Comparison of ENCODE assay signal across 9 mouse cellular contexts in the genomic region with DNA sequence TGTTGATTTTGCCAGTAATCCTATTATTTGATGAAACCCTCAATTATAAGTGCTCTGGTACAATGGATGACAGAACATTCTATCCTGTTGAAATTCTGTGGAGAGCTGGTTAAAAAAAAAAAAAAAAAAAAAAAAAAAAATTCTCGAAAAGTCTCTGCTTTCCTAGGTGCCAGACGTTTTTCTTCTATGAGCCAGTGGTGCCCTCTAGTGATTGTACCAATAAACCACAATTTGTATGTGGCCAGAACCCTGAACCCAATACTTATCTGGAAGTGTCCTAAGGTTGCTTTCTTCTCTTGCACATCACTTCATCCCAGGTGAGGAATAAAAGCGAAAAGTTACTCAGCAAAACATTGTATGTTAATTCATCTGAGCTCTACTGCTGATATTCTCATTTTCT. TPM values are rescaled to one million over a fixed set of nuclear protein-coding genes. Genes with fewer than 3 reads are reported as not detected.
A peak's percentile ranks its signal among the peaks of the same experiment; 100 is the strongest.
DNase-seq lines count a peak whose midpoint lies in the region; ATAC-seq and TF ChIP-seq lines count a peak whose summit lies in the region.
"Had no signal": no experiment of that assay in that cellular context is flagged by ENCODE, and none has a peak within 500 bp of the region (broad histone marks: within the 10 kb centered on the region; RNA-seq: fewer than 3 reads in every experiment).

No protein-coding gene starts in this region.

- DNase-seq in heart, adult 18-20 months, result peak; percentile 23 to 28
- no peak for DNase-seq in heart, embryonic 10.5 days (ENCODE audit: low spot score)
- DNase-seq in midbrain, postnatal 0 days (ENCODE audit: low spot score), result peak; percentile 44
- no peak for DNase-seq in midbrain, embryonic 11.5 days (ENCODE audit: low spot score, missing footprints)
- DNase-seq in retina, postnatal 1 day, result peak; percentile 39
- DNase-seq in spleen, postnatal 4 days (ENCODE audit: low spot score in 2 of 2), result no peak
- DNase-seq in heart, postnatal 36 days, result no peak
- DNase-seq: liver, embryonic 13.5 days had no signal

- H3K27ac ChIP-seq in heart, embryonic 10.5 days, result no peak overlapping the region
- H3K27ac ChIP-seq in midbrain, postnatal 0 days (ENCODE audit: low read depth, low read length), result no peak overlapping the region
- H3K27ac ChIP-seq in midbrain, embryonic 11.5 days (ENCODE audit: low read depth, low read length), result no peak overlapping the region
- H3K27ac ChIP-seq: liver, embryonic 13.5 days had no signal

- no peak overlapping the region for H3K4me2 ChIP-seq in midbrain, postnatal 0 days (ENCODE audit: low read depth, low read length, poor library complexity, severe bottlenecking)
- H3K4me2 ChIP-seq in midbrain, embryonic 11.5 days, result no peak overlapping the region
- H3K4me2 ChIP-seq: liver, embryonic 13.5 days had no signal

- H3K4me1 ChIP-seq in heart, embryonic 10.5 days, result no peaks in the 10 kb centered on the region
- no peaks in the 10 kb centered on the region for H3K4me1 ChIP-seq in midbrain, postnatal 0 days (ENCODE audit: insufficient read depth, low read length)
- H3K4me1 ChIP-seq in midbrain, embryonic 11.5 days (ENCODE audit: control insufficient read depth, insufficient read depth, low read length), result no peaks in the 10 kb centered on the region
- H3K4me1 ChIP-seq: liver, embryonic 13.5 days had no signal

- H3K27me3 ChIP-seq in heart, embryonic 10.5 days (ENCODE audit: insufficient read depth, poor library complexity, severe bottlenecking), result no peaks in the 10 kb centered on the region
- H3K27me3 ChIP-seq in midbrain, postnatal 0 days (ENCODE audit: insufficient read depth, low read length), result no peaks in the 10 kb centered on the region
- no peaks in the 10 kb centered on the region for H3K27me3 ChIP-seq in midbrain, embryonic 11.5 days (ENCODE audit: control insufficient read depth, insufficient read depth, low read length)
- H3K27me3 ChIP-seq: liver, embryonic 13.5 days had no signal

- ATAC-seq in midbrain, postnatal 0 days (ENCODE audit: low FRiP score), result no peak
- no peak for ATAC-seq in midbrain, embryonic 11.5 days (ENCODE audit: low FRiP score)
- peak; percentile 85 for ATAC-seq in common myeloid progenitor, adult 5-6 weeks (replicated peaks; ENCODE audit: low read depth, poor library complexity, severe bottlenecking)

- intact Hi-C loops in heart, postnatal 36 days (cut with DNase I), result loop anchor here (5.0 to 10.0 kb wide), 2 partner anchors 64 to 212 kb away; a partner anchor contains a TSS

- peak; percentile 61 for TF ChIP-seq CTCF in midbrain, postnatal 0 days (IDR thresholded peaks at IDR 0.05)

- H3K36me3 ChIP-seq in heart, embryonic 10.5 days, result no peaks in the 10 kb centered on the region
- no peaks in the 10 kb centered on the region for H3K36me3 ChIP-seq in midbrain, postnatal 0 days (ENCODE audit: insufficient read depth, low read length)
- no peaks in the 10 kb centered on the region for H3K36me3 ChIP-seq in midbrain, embryonic 11.5 days (ENCODE audit: control insufficient read depth, insufficient read depth, low read length)
- H3K36me3 ChIP-seq: liver, embryonic 13.5 days had no signal

- H3K9me3 ChIP-seq in heart, embryonic 10.5 days, result no peaks in the 10 kb centered on the region
- H3K9me3 ChIP-seq in midbrain, postnatal 0 days (ENCODE audit: low read length), result no peaks in the 10 kb centered on the region
- no peaks in the 10 kb centered on the region for H3K9me3 ChIP-seq in midbrain, embryonic 11.5 days (ENCODE audit: control insufficient read depth, low read length)
- H3K9me3 ChIP-seq: liver, embryonic 13.5 days had no signal

- 23% methylated on average over 3 of the region's 3 CpGs for WGBS in heart, embryonic 10.5 days
- WGBS in midbrain, postnatal 0 days, result 16% methylated on average over 3 of the region's 3 CpGs
- WGBS in midbrain, embryonic 11.5 days, result 18% methylated on average over 3 of the region's 3 CpGs

- H3K9ac ChIP-seq in midbrain, postnatal 0 days (replicated peaks; ENCODE audit: low read length, poor library complexity, severe bottlenecking), result no peak overlapping the region
- no peak overlapping the region for H3K9ac ChIP-seq in midbrain, embryonic 11.5 days (ENCODE audit: low read length)
- H3K9ac ChIP-seq: liver, embryonic 13.5 days had no signal

- H3K4me3 ChIP-seq in heart, embryonic 10.5 days, result no peak overlapping the region
- H3K4me3 ChIP-seq in midbrain, postnatal 0 days (ENCODE audit: low read depth, low read length), result no peak overlapping the region
- H3K4me3 ChIP-seq in midbrain, embryonic 11.5 days (ENCODE audit: low read depth, low read length), result no peak overlapping the region
- H3K4me3 ChIP-seq: liver, embryonic 13.5 days had no signal

RNA-seq across cellular contexts. Expression of a gene that starts 18.8 kb away (rescaled TPM):
- 10 to 100 TPM; 30.5 to 37.4 TPM for total RNA-seq in heart, adult 18-20 months (2021)
- polyA plus RNA-seq in heart, embryonic 10.5 days (2016; fragmentation: Nextera tagmentation; extraction: Ambion mirVana), result 80.1 and 91.7 TPM in 2 replicates
- total RNA-seq in midbrain, postnatal 0 days (2014; rRNA removed), result 116 and 142 TPM in 2 replicates
- polyA plus RNA-seq in midbrain, postnatal 0 days (2015; fragmentation: Nextera tagmentation; extraction: Ambion mirVana), result 125 and 157 TPM in 2 replicates
- polyA plus RNA-seq in midbrain, embryonic 11.5 days (2014; fragmentation: Nextera tagmentation; extraction: Ambion mirVana), result 185 and 229 TPM in 2 replicates
- total RNA-seq in common myeloid progenitor, adult 5-6 weeks (2017), result 133 and 151 TPM in 2 replicates
- total RNA-seq in heart, postnatal 36 days (2021), result 10 to 100 TPM; 34.1 to 41.5 TPM

Comparison
In these comparisons a context has a peak if more than half of its experiments do, and no peak if none do; other contexts are left out.
1. DNase-seq: peak in heart, adult 18-20 months (2 of 2), midbrain, postnatal 0 days (single experiment) and retina, postnatal 1 day (single experiment); none in heart, embryonic 10.5 days (single experiment), midbrain, embryonic 11.5 days (single experiment), spleen, postnatal 4 days (0 of 2) and heart, postnatal 36 days (0 of 2).